15 mouse cellular contexts compared by ENCODE assay signal in the genomic region with DNA sequence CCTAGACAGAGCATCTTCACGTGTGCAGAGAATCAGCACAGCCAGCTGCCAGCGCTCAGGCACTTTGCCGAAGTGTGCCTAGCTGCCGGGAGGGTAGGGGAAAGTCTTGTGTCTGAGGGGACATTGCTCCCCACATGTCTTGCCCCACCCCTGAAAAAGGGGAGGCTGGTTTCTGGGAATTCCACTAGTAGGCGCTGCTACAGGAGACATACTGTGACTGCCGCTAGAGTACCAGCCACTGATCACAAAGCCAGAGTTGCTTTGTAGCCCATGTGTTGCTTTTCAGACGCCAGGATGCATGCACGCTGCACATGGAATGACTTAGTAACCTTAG. TPM values are rescaled to one million over a fixed set of nuclear protein-coding genes. Genes with fewer than 3 reads are reported as not detected.
DNase-seq lines count a peak whose midpoint lies in the region; ATAC-seq and TF ChIP-seq lines count a peak whose summit lies in the region.
"Had no signal": no experiment of that assay in that cellular context is flagged by ENCODE, and none has a peak within 500 bp of the region (broad histone marks: within the 10 kb centered on the region; RNA-seq: fewer than 3 reads in every experiment).

No protein-coding gene starts in this region.

- no peaks in the 10 kb centered on the region for H3K9me3 ChIP-seq in intestine, postnatal 0 days (ENCODE audit: control insufficient read depth)
- no peaks in the 10 kb centered on the region for H3K9me3 ChIP-seq in intestine, embryonic 15.5 days
- H3K9me3 ChIP-seq in embryonic facial prominence, embryonic 11.5 days (replicated peaks; ENCODE audit: control insufficient read depth, low read length): no peaks in the 10 kb centered on the region
- H3K9me3 ChIP-seq in hindbrain, embryonic 13.5 days: no peaks in the 10 kb centered on the region
- no peaks in the 10 kb centered on the region for H3K9me3 ChIP-seq in neural tube, embryonic 13.5 days
- H3K9me3 ChIP-seq: heart, embryonic 12.5 days had no signal

- no peaks in the 10 kb centered on the region for H3K4me1 ChIP-seq in intestine, postnatal 0 days (replicated peaks; ENCODE audit: control insufficient read depth, insufficient read depth, low read length)
- no peaks in the 10 kb centered on the region for H3K4me1 ChIP-seq in intestine, embryonic 15.5 days (replicated peaks)
- no peaks in the 10 kb centered on the region for H3K4me1 ChIP-seq in embryonic facial prominence, embryonic 11.5 days (ENCODE audit: control insufficient read depth, insufficient read depth, low read length)
- H3K4me1 ChIP-seq in hindbrain, embryonic 13.5 days (replicated peaks): peaks cover 17% of the 10 kb centered on the region
- H3K4me1 ChIP-seq in neural tube, embryonic 13.5 days (replicated peaks): peaks cover 13% of the 10 kb centered on the region; the same call in 1 of the 2 replicates
- H3K4me1 ChIP-seq: heart, embryonic 12.5 days had no signal

- H3K4me2 ChIP-seq in intestine, postnatal 0 days (replicated peaks; ENCODE audit: low read depth): no peak overlapping the region
- no peak overlapping the region for H3K4me2 ChIP-seq in intestine, embryonic 15.5 days (replicated peaks)
- H3K4me2 ChIP-seq in embryonic facial prominence, embryonic 11.5 days (ENCODE audit: low read depth, low read length): no peak overlapping the region
- H3K4me2 ChIP-seq in hindbrain, embryonic 13.5 days: peak overlapping the region; percentile 44
- H3K4me2 ChIP-seq in neural tube, embryonic 13.5 days: peak overlapping the region; percentile 24
- H3K4me2 ChIP-seq: heart, embryonic 12.5 days had no signal

- H3K27me3 ChIP-seq in intestine, postnatal 0 days (replicated peaks; ENCODE audit: control insufficient read depth, insufficient read depth, low read length): no peaks in the 10 kb centered on the region
- H3K27me3 ChIP-seq in intestine, embryonic 15.5 days (replicated peaks): no peaks in the 10 kb centered on the region
- no peaks in the 10 kb centered on the region; the same call in 1 of the 2 replicates for H3K27me3 ChIP-seq in embryonic facial prominence, embryonic 11.5 days (ENCODE audit: control insufficient read depth, insufficient read depth, low read length)
- peaks cover 11% of the 10 kb centered on the region; the same call in 1 of the 2 replicates for H3K27me3 ChIP-seq in hindbrain, embryonic 13.5 days
- H3K27me3 ChIP-seq in neural tube, embryonic 13.5 days: no peaks in the 10 kb centered on the region

- ATAC-seq in intestine, postnatal 0 days: no peak
- no peak for ATAC-seq in intestine, embryonic 15.5 days
- ATAC-seq in embryonic facial prominence, embryonic 11.5 days (replicated peaks; ENCODE audit: insufficient number of reproducible peaks, low FRiP score, low TSS enrichment, low read depth): no peak
- ATAC-seq in hindbrain, embryonic 13.5 days (ENCODE audit: low FRiP score): peak; percentile 62
- 0 out of 2 replicates have a peak, but pooled peaks have one; percentile 27 for ATAC-seq in neural tube, embryonic 13.5 days (ENCODE audit: low read depth)

- no peaks in the 10 kb centered on the region for H3K36me3 ChIP-seq in intestine, postnatal 0 days (ENCODE audit: control insufficient read depth, insufficient read depth)
- H3K36me3 ChIP-seq in intestine, embryonic 15.5 days: no peaks in the 10 kb centered on the region
- no peaks in the 10 kb centered on the region for H3K36me3 ChIP-seq in embryonic facial prominence, embryonic 11.5 days (replicated peaks; ENCODE audit: control insufficient read depth, insufficient read depth, low read depth, low read length)
- no peaks in the 10 kb centered on the region for H3K36me3 ChIP-seq in hindbrain, embryonic 13.5 days
- no peaks in the 10 kb centered on the region for H3K36me3 ChIP-seq in neural tube, embryonic 13.5 days
- H3K36me3 ChIP-seq: heart, embryonic 12.5 days had no signal

- DNase-seq in embryonic facial prominence, embryonic 11.5 days (ENCODE audit: low spot score): peak; percentile 43
- no peak for DNase-seq in cerebellum, adult 9-11 months
- DNase-seq in right cerebral cortex, adult 2 months (ENCODE audit: low spot score in 2 of 2): no peak
- no peak for DNase-seq in spleen, postnatal 36 days (ENCODE audit: low spot score in 2 of 2)
- DNase-seq: adrenal gland, postnatal 10 days; cerebellum, adult 8-10 months; kidney, adult 11 months; lung, postnatal 14 days; thymus, postnatal 14 days had no signal

- TF ChIP-seq CTCF in intestine, postnatal 0 days (IDR thresholded peaks at IDR 0.05; ENCODE audit: low read depth): peak; percentile 38

- no peak overlapping the region for H3K9ac ChIP-seq in intestine, postnatal 0 days (ENCODE audit: low read depth, low read length)
- no peak overlapping the region for H3K9ac ChIP-seq in intestine, embryonic 15.5 days
- H3K9ac ChIP-seq in embryonic facial prominence, embryonic 11.5 days (replicated peaks; ENCODE audit: low read length): no peak overlapping the region
- H3K9ac ChIP-seq in hindbrain, embryonic 13.5 days: no peak overlapping the region
- H3K9ac ChIP-seq in neural tube, embryonic 13.5 days: no peak overlapping the region
- H3K9ac ChIP-seq: heart, embryonic 12.5 days had no signal

- 36% methylated on average over 8 of the region's 8 CpGs for WGBS in intestine, postnatal 0 days
- 38% methylated on average over 8 of the region's 8 CpGs for WGBS in intestine, embryonic 15.5 days
- WGBS in embryonic facial prominence, embryonic 11.5 days: 22% methylated on average over 8 of the region's 8 CpGs
- WGBS in hindbrain, embryonic 13.5 days: 25% methylated on average over 8 of the region's 8 CpGs
- WGBS in neural tube, embryonic 13.5 days: 34% methylated on average over 8 of the region's 8 CpGs

- H3K4me3 ChIP-seq in intestine, postnatal 0 days (ENCODE audit: low read depth, low read length): no peak overlapping the region
- H3K4me3 ChIP-seq in intestine, embryonic 15.5 days (replicated peaks): no peak overlapping the region
- no peak overlapping the region for H3K4me3 ChIP-seq in embryonic facial prominence, embryonic 11.5 days (ENCODE audit: low read depth, low read length)
- no peak overlapping the region; the same call in 1 of the 2 replicates for H3K4me3 ChIP-seq in hindbrain, embryonic 13.5 days
- H3K4me3 ChIP-seq in neural tube, embryonic 13.5 days: no peak overlapping the region
- H3K4me3 ChIP-seq: heart, embryonic 12.5 days had no signal

- H3K27ac ChIP-seq in intestine, postnatal 0 days (ENCODE audit: low read depth, low read length): no peak overlapping the region
- H3K27ac ChIP-seq in intestine, embryonic 15.5 days: no peak overlapping the region
- no peak overlapping the region for H3K27ac ChIP-seq in embryonic facial prominence, embryonic 11.5 days (replicated peaks; ENCODE audit: low read depth, low read length)
- H3K27ac ChIP-seq in hindbrain, embryonic 13.5 days: no peak overlapping the region
- H3K27ac ChIP-seq in neural tube, embryonic 13.5 days (replicated peaks): no peak overlapping the region

RNA-seq across cellular contexts. Expression of a gene that starts 37.5 kb away (rescaled TPM):
- not detected in 2 replicates for polyA plus RNA-seq in intestine, postnatal 0 days (2015; fragmentation: Nextera tagmentation; extraction: Ambion mirVana)
- polyA plus RNA-seq in intestine, embryonic 15.5 days (2015; fragmentation: Nextera tagmentation; extraction: Ambion mirVana): not detected in 2 replicates
- polyA plus RNA-seq in embryonic facial prominence, embryonic 11.5 days (2014; fragmentation: Nextera tagmentation; extraction: Ambion mirVana): not detected in 2 replicates
- 0.18 and 0.19 TPM in 2 replicates for polyA plus RNA-seq in hindbrain, embryonic 13.5 days (2015; fragmentation: Nextera tagmentation; extraction: Ambion mirVana)
- 0.07 and 0.14 TPM in 2 replicates for polyA plus RNA-seq in neural tube, embryonic 13.5 days (2015; fragmentation: Nextera tagmentation; extraction: Ambion mirVana)
- polyA plus RNA-seq: heart, embryonic 12.5 days; spleen, adult 2 months had no signal

Comparison
In these comparisons a context has a peak if more than half of its experiments do, and no peak if none do; other contexts are left out.
1. ATAC-seq: peak in hindbrain, embryonic 13.5 days (single experiment) and neural tube, embryonic 13.5 days (single experiment); none in intestine, postnatal 0 days (single experiment), intestine, embryonic 15.5 days (single experiment) and embryonic facial prominence, embryonic 11.5 days (single experiment).
2. H3K4me2 ChIP-seq: peak in hindbrain, embryonic 13.5 days (single experiment) and neural tube, embryonic 13.5 days (single experiment); none in intestine, postnatal 0 days (single experiment), intestine, embryonic 15.5 days (single experiment) and embryonic facial prominence, embryonic 11.5 days (single experiment).